Mouse (Mus musculus) kidney, embryonic 14.5 days (tissue): ENCODE results near the gene Tmem108. TPM values are rescaled to one million over a fixed set of nuclear protein-coding genes. Genes with fewer than 3 reads are reported as not detected.

Experiments used
- ATAC-seq: fragments of 200-750 bp; cut with Nextera tagmentation; 2 replicates; pipeline ENCODE4 v1.8.0; 2017; ENCODE audit warnings: moderate number of reproducible peaks, mild to moderate bottlenecking, moderate TSS enrichment, moderate library complexity; ENCODE audit not compliant: low FRiP score, low TSS enrichment
- H3K27ac ChIP-seq: fragments of 300-500 bp; sonication (generic); 2 replicates; pipeline ENCODE4 v1.5.1; 2014; ENCODE audit warnings: low read depth, mild to moderate bottlenecking, low read length, moderate library complexity, mixed read lengths
- H3K27me3 ChIP-seq: fragments of 300-500 bp; sonication (generic); 2 replicates; pipeline ENCODE4 v1.6.1; 2014; ENCODE audit warnings: mild to moderate bottlenecking, low read length; ENCODE audit not compliant: control insufficient read depth, insufficient read depth
- H3K36me3 ChIP-seq: fragments of 300-500 bp; sonication (generic); 2 replicates; pipeline ENCODE4 v1.6.1; 2014; ENCODE audit warnings: low read length, mixed read lengths; ENCODE audit not compliant: control insufficient read depth, insufficient read depth
- H3K4me1 ChIP-seq: fragments of 300-500 bp; sonication (generic); 2 replicates; pipeline ENCODE4 v1.6.1; 2014; ENCODE audit warnings: low read length, mixed read lengths; ENCODE audit not compliant: control insufficient read depth, insufficient read depth
- H3K4me2 ChIP-seq: fragments of 300-500 bp; sonication (generic); replicated peaks from 2 replicates; pipeline ENCODE4 v1.6.1; 2014; ENCODE audit warnings: low read depth, mild to moderate bottlenecking, low read length
- H3K4me3 ChIP-seq: fragments of 300-500 bp; sonication (generic); 2 replicates; pipeline ENCODE4 v1.5.1; 2014; ENCODE audit warnings: mild to moderate bottlenecking, low read length
- H3K9ac ChIP-seq: fragments of 300-500 bp; sonication (generic); 2 replicates; pipeline ENCODE4 v1.6.1; 2014; ENCODE audit warnings: low read depth, mild to moderate bottlenecking, low read length, moderate library complexity
- H3K9me3 ChIP-seq: fragments of 300-500 bp; sonication (generic); 2 replicates; pipeline ENCODE4 v1.6.1; 2016; ENCODE audit warnings: low read length; ENCODE audit not compliant: control insufficient read depth
- WGBS: fragments of 180-500 bp; shearing (Covaris S2); extraction: QIAGEN DNeasy Blood & Tissue Kit; methylation state at CpG from one replicate; pipeline ENCODE4 v1.1.7; 2014; 5-methylcytosine and 5-hydroxymethylcytosine counted together
- polyA plus RNA-seq: library from polyadenylated mRNA; unstranded; fragments of >200 nt; fragmentation: Nextera tagmentation; extraction: Ambion mirVana; gene quantifications from 2 replicates; pipeline ENCODE4 v1.2.1, GENCODE M21; 2014

Tmem108 gene
- polyA plus RNA-seq, 1 experiment from 2014 or later: 10.8 TPM

- Histone ChIP-seq H3K9me3 (no peaks in the 10 kb centered on the region), H3K4me3 (no peak overlapping the region), H3K27ac (no peak overlapping the region), H3K4me1 (no peaks in the 10 kb centered on the region), H3K27me3 (no peaks in the 10 kb centered on the region), H3K4me2 (no peak overlapping the region), H3K9ac (no peak overlapping the region), H3K36me3 (no peaks in the 10 kb centered on the region)
- ATAC-seq: no peak
- WGBS: 90% methylated on average over 4 of the region's 4 CpGs
These were observed 176.8 kb downstream of the Tmem108 start for GRCm38 (mm10) chr9:103584865-103585264.

- no peak overlapping the region for H3K4me3 ChIP-seq
- no peaks in the 10 kb centered on the region for H3K36me3 ChIP-seq
- WGBS: 90% methylated on average over 10 of the region's 10 CpGs
- no peak overlapping the region for H3K4me2 ChIP-seq
- no peak overlapping the region for H3K9ac ChIP-seq
- ATAC-seq: no peak
- no peaks in the 10 kb centered on the region for H3K27me3 ChIP-seq
- no peaks in the 10 kb centered on the region for H3K9me3 ChIP-seq
- H3K4me1 ChIP-seq: no peaks in the 10 kb centered on the region
- H3K27ac ChIP-seq: no peak overlapping the region
These were observed 179.2 kb downstream of the Tmem108 start for GRCm38 (mm10) chr9:103582249-103582961.

- WGBS: 84% methylated on average over 6 of the region's 6 CpGs
- Histone ChIP-seq H3K9ac (no peak overlapping the region), H3K9me3 (no peaks in the 10 kb centered on the region), H3K4me2 (no peak overlapping the region), H3K4me3 (no peak overlapping the region), H3K27ac (no peak overlapping the region), H3K27me3 (no peaks in the 10 kb centered on the region), H3K4me1 (no peaks in the 10 kb centered on the region), H3K36me3 (no peaks in the 10 kb centered on the region)
- no peak for ATAC-seq
These were observed 181.0 kb downstream of the Tmem108 start for GRCm38 (mm10) chr9:103580621-103581020.

GRCm38 (mm10) chr9:103580186-103580585 is 181.5 kb downstream of the Tmem108 start:
- Histone ChIP-seq H3K9ac (no peak overlapping the region), H3K36me3 (no peaks in the 10 kb centered on the region), H3K27ac (no peak overlapping the region), H3K4me2 (no peak overlapping the region), H3K9me3 (no peaks in the 10 kb centered on the region), H3K4me1 (no peaks in the 10 kb centered on the region), H3K4me3 (no peak overlapping the region), H3K27me3 (no peaks in the 10 kb centered on the region)
- ATAC-seq: no peak
- WGBS: 89% methylated on average over 4 of the region's 4 CpGs

- ATAC-seq: no peak
- Histone ChIP-seq H3K9me3 (no peaks in the 10 kb centered on the region), H3K4me2 (no peak overlapping the region), H3K27me3 (no peaks in the 10 kb centered on the region), H3K4me3 (no peak overlapping the region), H3K36me3 (no peaks in the 10 kb centered on the region), H3K4me1 (peaks cover 3% of the 10 kb centered on the region; the same call in 1 of the 2 replicates), H3K9ac (no peak overlapping the region), H3K27ac (no peak overlapping the region)
- 82% methylated on average over 9 of the region's 9 CpGs for WGBS
These were observed 182.1 kb downstream of the Tmem108 start for GRCm38 (mm10) chr9:103579411-103580026.

GRCm38 (mm10) chr9:103577731-103578130 is 183.9 kb downstream of the Tmem108 start:
- no peak overlapping the region for H3K9ac ChIP-seq
- WGBS: 77% methylated on average over 4 of the region's 4 CpGs
- peaks cover 6% of the 10 kb centered on the region; the same call in 1 of the 2 replicates for H3K4me1 ChIP-seq
- H3K4me2 ChIP-seq: no peak overlapping the region
- H3K9me3 ChIP-seq: no peaks in the 10 kb centered on the region
- no peaks in the 10 kb centered on the region for H3K36me3 ChIP-seq
- no peak overlapping the region for H3K4me3 ChIP-seq
- no peak overlapping the region for H3K27ac ChIP-seq
- no peaks in the 10 kb centered on the region for H3K27me3 ChIP-seq
- ATAC-seq: no peak

GRCm38 (mm10) chr9:103577181-103577580 is 184.5 kb downstream of the Tmem108 start:
- 82% methylated on average over 5 of the region's 5 CpGs for WGBS
- no peaks in the 10 kb centered on the region for H3K36me3 ChIP-seq
- no peak for ATAC-seq

GRCm38 (mm10) chr9:103575901-103576300 is 185.7 kb downstream of the Tmem108 start:
- no peaks in the 10 kb centered on the region for H3K27me3 ChIP-seq
- no peak overlapping the region for H3K4me2 ChIP-seq
- H3K4me3 ChIP-seq: no peak overlapping the region
- ATAC-seq: no peak
- H3K4me1 ChIP-seq: peaks cover 6% of the 10 kb centered on the region; the same call in 1 of the 2 replicates
- no peaks in the 10 kb centered on the region for H3K9me3 ChIP-seq
- WGBS: 91% methylated on average over 5 of the region's 5 CpGs
- H3K9ac ChIP-seq: no peak overlapping the region
- H3K27ac ChIP-seq: no peak overlapping the region
- no peaks in the 10 kb centered on the region for H3K36me3 ChIP-seq

More at GRCm38 (mm10) chr9:103577181-103577580, 184.5 kb downstream of the Tmem108 start:
- Histone ChIP-seq H3K27me3 (no peaks in the 10 kb centered on the region), H3K4me1 (peaks cover 6% of the 10 kb centered on the region; the same call in 1 of the 2 replicates), H3K4me3 (no peak overlapping the region), H3K9me3 (no peaks in the 10 kb centered on the region), H3K4me2 (no peak overlapping the region), H3K27ac (no peak overlapping the region), H3K9ac (no peak overlapping the region)
